Mouse (Mus musculus): ENCODE data around the gene Cpa5.

Cpa5 gene

DNA sequence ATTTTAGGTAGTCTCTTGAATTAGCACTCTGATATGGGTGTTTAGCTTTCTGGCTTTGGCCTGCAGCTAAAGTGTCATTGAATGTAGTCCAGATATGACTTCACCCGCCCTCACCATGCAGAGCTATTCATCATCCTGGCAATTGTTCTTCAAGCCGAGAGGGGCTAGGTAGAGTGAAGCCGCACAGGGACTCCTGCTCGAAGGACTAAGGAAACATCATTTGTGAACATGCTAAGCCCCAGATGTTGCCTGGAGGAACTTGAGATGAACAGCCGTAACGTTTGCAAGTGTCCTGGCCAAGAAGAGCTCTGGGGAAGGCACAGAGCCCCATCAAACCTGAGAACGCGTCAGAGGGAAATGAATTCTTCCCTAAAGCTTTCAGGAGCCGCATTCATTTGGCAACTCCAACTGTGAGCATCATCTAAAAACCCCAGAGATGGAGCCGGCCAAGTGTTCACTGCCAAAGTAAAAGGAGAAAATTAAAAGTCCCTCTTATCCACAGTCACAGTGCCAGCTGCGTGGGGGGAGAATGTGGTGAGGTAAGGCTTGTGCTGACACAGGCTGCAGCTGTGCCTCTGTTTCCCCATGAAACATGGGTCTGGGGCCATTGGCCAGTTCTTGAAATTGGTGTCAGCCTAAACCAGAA is 39.0 kb downstream of the Cpa5 start:
- no peak for DNase-seq

DNA sequence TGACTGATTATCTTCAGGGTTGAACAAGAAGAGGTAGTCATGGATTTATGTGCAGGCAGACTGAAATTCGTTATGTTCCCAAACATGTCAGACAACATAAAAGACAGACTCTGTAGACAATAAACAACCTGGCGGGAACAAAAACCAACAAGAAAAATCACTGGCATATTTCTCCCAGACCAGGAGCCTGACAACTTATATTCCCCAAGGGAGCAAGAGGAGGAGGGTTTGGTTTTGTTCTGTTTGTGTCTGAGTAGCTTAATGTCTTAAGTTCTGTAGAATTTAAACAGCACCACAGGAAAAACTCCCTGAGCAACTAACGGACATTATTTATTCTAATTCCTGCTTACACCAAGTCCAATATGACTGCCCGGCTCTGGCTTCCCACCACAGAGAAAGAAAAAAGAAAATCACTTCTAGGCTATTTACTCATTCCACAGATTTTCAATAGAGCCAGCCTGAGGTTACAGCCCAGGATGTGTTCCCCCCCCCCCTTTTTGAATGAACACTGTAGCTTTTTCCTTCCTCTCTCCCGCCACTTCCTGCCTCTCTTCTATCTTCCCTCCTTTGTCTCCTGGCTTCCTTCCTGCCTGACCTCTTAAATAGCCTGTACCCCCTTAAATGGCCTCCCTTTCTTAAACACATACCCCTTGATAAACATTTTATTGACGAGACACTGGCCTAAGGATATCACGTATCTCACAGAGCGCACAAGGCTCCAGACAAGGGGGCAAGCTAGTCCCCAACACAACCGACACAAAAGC is 41.8 kb downstream of the Cpa5 start:
- DNase-seq = no peak

DNA sequence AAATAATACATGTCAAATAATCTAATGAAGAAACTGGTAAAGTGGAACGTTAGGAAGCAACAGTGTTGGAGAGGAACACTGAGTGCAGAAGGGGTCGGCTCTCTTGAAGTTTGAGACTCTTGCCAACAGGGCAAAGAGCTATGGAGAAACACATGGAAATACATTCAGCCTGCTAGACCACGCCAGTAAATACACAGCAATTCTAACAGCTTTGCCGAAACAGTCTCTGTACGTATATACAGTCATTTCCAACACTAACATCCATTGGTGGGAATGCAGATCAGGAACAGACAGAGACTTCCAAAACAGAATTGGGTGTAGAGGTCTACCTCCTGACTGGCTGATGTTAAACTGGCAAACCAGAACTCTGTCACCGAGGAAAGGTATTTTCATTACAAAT is 42.7 kb downstream of the Cpa5 start:
- DNase-seq = no peak

DNA sequence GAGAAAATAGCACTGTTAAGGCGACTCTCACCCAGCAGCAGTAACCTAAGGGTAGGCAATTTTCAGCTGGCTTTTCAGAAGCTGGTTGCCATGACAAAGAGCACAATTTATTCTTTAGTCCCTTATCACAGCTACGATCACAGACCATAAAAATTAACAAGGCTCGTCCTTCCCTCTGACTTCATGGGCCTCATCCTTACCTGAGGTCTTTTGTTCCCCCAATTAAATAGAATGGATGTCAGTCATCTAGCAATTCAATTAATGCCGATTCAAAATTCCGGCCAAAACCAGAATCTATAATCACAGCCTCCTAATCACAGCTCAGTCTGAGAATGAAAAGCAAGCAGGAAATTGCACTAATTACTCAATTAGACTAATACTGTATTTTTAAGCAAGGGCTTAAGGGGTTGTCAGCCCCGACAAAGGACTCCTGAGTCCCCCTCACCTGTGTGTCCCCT is 43.6 kb downstream of the Cpa5 start:
- no peak for DNase-seq

DNA sequence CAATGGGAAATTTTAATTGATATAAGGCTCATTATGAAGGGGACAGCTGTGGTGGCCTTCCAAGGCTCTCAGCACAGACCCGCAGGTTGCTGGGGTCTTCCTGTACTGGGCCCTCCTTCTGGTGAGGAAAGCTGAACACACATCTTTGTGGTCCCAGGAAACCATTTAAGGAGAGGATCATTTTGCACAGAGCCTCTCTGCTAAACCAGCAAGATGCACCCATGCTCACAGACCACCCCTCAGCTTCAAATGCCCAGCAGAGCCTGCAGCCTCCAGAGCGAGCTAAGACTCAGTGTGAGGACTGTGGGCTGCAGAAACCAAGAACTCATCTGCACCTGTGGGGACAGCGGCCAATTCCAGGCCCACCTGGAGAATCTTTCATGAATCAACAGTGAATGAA is 44.1 kb downstream of the Cpa5 start:
- no peak for DNase-seq

DNA sequence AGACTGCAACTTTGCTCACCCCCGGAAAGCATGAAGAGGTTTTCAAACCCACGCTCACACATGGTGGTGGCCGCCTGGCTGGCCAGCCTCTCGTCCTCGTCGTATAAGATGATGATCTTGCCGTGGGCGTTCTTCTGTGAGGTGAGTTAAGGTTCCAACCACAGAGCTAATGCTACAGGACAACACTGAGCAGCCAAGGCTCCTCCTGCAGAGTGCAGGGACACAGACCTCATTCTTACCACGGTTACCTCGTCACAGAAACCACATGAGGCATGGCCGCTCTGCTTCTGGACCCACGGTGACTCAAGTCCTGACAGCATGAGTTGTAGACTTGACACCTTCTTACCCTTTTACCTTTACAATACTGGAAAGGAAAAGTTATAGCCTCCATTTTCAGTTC is 46.5 kb downstream of the Cpa5 start:
- DNase-seq = no peak

DNA sequence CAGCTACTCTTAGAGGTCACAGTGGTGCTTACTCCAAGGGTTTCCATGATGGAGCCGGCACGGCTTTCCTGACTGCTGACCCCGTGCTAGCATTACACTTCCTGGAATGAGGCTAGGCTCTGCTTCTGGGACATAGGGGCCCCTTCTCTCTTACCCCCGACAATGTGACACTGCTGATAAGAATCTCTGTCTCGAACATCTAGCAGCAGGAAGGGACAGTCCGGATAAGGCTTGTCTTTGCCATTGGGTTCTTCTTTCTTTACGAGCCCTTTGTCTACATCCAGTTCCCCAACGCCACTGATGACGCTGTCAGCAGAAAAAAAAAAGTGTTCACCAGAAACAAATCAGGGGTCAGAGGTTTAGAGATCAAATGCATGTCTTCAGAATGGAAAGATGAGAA is 47.8 kb downstream of the Cpa5 start:
- no peak for DNase-seq

DNA sequence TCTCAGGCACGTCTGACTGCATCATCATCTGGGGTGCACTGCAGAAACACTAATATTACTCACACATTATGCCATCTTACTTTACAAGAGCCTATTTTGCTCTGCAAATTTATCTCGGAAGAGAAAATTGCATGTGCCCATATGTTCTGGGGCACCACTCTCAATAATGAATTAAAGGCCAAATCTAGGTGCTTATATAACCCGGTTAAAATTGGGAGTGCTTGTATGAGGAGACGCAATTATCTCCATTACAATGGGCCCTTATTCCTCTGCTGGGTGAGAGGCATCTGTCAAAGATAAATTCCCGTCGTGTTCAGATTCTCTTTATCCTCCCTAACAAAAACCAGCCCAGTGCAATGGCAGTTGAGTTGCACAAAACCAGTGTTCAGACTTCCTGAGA is 54.0 kb downstream of the Cpa5 start:
- no peak for DNase-seq

DNA sequence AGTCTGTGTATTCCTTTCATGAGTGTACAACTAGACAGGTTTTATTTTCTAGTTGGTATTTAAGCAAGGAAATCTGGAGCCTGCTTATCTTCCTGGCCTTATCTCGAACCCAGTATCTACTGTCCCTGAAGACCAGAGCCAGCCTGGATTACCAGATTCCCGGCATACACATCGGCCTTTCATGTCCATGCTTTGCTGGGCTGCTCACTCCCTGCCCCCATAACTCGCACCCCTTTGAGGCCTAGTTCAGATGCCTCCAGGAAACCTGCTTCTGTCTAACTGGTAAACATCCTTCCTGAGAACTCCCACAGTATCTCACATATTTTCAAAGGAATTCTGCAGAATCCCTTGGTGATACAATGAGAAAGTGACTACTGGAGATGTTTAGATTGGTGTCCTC is 54.5 kb downstream of the Cpa5 start:
- DNase-seq = no peak

DNA sequence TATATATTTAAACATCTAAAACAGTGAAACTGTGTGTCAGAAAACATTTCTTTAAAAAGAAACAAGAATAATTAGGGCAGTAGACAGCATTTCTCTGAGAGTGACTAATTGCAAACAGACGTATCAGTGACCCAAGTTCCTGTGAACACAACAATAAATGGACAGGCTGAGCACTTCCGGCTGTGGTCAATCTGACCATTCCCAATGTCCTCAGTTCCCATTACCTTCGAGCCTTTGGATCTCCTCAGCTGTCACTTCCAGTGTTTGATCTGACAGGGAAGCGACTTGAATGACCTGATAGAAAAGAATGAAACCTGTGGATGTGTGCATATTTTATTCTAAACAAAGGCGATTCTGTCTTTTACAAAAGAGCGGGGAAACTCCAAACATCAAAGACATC is 55.2 kb downstream of the Cpa5 start:
- no peak for DNase-seq

DNA sequence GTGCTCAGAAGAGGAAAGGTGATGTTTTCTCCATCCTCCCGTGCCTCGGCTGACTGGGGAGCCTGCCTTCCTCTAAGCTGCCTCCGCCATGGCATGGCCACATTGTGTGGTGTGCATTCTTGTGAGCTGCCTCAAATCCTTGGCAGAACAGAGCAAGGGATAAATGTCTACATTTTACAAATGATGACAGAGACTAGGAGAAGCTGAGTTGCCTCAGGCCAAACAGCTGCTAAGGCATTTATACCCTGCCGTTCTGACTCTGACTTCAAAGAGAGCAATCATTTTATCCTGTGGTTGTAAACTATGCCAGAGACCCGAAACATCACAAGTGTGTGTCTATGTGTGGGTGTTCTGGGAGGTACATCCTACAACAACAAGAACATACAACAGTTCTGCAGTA is 56.8 kb downstream of the Cpa5 start:
- DNase-seq = no peak

DNA sequence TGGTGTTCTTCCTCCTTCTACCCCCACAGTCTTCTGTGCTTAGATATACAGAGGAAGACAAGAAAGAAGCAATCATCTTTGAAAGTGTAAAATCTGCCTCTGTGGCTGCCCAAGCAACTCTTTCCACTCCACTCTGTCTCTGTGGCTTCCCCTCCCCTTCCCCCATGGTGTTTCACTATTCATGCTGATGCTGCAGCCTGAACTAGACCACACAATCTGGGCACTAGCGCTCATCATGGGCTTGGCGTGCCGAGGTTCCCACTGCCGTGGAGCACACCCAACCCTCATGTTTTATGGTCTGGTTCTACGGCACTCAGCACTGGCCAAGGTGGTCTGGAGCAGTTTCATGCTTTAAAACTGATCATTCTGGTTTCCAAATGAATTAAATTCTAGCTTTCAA is 60.9 kb downstream of the Cpa5 start:
- no peak for DNase-seq

DNA sequence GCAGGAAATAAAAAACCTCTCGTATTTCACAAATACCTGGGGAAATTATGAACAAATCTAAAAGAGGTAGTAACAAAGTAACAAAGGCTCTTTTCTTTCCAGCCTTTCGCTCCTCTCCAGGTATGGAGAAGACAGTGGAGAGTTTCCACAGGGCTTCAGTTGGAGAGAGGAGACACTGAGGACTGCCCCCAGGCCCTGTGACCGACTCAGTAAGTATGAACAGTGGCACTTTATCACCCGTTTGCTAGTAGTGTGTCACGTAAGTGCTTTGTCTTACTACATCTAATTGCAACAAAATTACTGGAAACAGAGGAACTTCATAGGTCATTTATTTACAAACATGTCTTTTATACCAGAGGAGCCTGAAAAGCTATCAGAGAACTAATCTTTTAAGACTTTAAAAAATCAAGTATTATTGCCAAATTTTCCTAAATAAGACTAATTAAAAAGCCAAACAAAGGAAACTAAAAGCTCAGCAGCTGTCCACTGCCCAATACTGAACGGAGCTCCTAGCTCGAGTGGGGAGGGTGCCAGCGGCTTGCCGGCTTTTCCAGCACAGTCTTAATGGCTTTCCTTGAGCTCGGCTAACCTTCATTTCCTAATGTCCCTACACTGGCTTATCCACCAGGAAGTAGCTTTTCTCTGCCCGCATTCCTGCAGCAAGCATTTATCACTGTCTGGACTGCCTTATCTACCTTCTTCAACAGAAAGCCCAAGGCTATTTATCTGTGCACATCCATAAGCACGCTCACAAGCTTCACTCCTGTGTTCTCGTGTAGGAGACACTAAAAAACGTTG is 63.2 kb downstream of the Cpa5 start:
- DNase-seq = no peak

DNA sequence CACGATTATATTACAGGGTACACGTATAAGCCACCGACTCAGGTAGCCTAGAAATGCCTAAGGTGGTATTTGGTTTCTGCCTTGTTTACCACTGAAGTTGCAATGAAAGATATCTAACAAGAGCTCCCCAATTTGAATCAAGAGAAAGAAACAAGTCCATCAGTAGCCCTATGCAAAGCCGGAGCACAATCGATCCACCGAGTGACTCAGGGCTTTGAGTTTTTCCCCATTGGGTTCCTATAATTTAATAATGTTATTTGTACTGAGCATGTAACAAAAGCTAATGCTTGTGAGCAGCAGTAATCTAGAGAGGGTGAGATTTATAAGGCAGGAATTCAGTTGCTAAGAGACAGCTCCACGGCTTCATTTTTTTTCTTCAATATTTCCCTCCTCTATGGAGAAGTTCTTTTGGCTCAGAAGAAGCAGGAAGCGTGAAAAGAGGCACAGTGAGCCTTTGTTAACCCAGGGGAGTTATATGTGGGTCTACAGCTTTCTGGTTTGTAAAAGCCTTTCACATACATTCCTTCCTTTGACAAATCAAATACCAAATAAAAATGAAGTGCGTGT is 64.0 kb downstream of the Cpa5 start:
- DNase-seq = no peak

DNA sequence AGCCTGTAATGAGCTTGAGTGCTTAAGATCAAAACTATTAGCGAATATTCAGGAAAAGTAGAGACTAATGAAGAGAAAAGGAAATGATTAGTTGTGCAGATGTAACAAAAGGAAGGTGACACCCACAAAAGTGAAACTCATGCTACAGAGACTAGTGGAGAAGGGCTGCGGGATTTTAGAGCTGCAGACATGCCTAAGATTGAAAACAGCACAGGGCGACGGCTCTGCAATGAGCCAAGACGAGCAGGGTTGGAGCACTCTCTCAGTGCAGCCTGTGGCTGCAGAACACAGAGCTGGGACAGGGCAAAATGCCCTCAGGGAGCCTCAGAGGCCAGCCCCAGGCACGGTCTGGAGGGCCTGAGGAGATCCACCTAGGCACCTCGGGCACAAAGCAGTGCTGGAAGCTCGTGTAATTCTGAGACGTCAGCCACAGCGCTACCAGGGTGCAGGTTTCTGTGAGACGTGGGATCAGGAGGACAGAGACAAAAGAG is 64.5 kb downstream of the Cpa5 start:
- DNase-seq = no peak

DNA sequence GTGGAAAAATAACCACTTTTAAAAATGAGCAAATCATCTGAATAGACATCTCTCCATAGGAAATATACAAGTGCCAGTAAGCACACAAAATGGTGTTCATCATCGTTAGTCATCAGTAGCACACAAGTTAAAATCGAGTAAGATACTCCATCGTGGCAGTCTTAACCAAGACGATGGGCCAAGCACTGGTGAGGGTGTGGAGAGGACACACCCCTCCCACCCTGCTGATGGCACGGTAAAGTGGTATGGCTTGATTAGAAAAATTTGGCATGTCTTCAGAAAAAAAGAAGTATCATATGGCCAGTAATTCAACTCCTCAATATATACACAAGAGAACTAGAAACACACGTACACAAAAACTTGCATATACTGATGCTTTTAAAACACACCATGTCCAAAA is 65.7 kb downstream of the Cpa5 start:
- DNase-seq = no peak

DNA sequence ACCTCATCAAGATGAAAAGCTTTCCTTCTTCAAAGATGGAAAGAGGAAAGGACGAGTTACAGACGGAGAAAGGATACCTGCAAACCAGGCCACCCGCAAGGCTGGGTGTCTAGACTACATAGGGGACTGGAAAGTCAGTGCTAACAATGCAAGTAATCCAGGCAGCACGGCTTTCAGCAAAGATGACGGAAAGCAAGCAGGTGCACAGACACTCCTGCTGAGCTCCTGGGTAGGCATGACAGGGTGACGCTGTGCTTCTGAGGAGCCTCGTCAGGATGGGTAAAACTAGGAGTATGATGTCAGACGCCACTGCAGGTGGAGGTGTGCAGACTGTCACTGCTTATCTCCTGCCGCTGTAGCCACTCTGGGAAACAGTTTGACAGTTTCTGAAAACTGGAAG is 66.8 kb downstream of the Cpa5 start:
- DNase-seq = no peak

DNA sequence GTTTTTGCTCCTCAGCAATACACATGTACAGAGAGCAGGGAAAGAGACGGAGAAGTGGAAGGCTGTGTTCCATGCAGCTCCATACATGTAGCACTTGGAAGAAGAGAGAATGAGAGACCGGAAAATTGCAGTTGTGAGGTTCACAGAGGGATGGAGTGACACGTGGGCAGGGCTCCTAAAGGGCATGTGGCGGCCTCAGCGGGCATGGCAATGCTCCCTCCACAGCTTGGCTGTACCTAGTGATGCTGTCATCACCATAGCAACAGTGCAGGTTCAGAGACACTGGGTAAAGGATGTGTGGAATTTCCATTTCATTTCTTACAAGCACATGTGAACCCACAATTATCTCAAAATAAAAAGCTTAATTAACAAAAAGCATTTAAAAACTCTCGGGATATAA is 67.7 kb downstream of the Cpa5 start:
- no peak for DNase-seq

DNA sequence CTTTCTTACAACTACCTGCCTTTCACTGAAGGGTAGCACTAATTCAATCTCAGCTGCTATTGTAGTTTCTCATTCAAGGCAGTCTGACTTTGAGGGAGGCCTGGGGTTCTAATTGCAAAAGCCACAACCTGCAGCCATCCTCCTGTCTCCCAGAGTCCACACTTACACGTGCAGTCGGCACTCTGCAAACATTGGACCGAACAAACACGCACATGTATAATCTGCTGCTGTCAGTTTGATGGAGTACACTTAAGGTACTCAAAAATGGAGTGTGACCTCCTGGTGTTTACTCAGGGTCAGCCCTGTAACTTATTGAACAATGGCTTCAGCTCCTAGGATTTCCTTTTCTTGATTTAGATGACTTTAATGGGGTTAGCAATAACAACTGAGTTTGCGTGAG is 68.8 kb downstream of the Cpa5 start:
- DNase-seq = peak; percentile 70

DNA sequence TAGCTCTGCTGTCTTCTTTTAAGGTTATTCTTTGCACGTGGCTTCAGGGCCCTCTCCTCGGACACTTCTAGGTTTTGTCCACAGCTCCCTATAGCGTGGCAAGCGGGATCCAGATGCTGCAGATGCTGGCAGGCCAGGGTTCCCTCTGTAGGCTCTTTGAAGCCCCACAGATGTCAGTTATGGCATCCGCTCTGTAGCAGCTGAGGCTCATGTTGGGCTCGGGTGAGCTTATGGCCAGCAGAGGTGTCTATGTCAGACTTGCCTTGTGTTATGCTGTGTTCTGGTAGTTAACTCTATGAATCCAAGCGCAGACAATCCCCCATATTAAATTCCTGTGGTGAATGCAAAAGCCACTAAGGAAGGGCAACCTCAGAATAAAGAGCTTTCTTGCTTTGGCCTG is 69.6 kb downstream of the Cpa5 start:
- no peak for DNase-seq
